ENCODE assay signal across 8 mouse cellular contexts in the genomic region with DNA sequence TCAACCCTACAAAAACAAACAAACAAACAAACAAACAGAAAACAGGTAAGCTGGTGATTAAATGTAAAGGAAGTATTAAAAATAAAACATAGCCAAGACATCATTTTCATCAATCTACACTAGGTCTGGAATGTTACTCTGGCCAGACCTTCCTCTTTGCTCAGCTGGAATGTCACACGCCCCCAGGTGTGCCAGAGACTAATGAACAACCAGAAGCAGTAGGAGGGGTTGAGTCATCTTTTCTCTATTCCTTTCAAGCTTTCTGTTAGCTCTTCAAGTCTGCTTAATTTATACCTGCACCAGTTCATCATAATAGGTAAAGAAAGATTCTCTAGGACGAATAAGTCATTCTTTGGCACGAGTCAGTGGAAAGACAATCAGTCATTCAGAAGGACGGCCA. TPM values are rescaled to one million over a fixed set of nuclear protein-coding genes. Genes with fewer than 3 reads are reported as not detected.
DNase-seq lines count a peak whose midpoint lies in the region; ATAC-seq and TF ChIP-seq lines count a peak whose summit lies in the region.

No protein-coding gene starts in this region.

- no peak for TF ChIP-seq CTCF in thymus, adult 2 months (IDR thresholded peaks at IDR 0.05; ENCODE audit: borderline replicate concordance, control insufficient read depth, extremely low read depth, insufficient read depth, low read length, poor library complexity)

- no peaks in the 10 kb centered on the region for H3K9me3 ChIP-seq in erythroblast, embryonic 14.5 days (ENCODE audit: control insufficient read depth, low read length)
- no peaks in the 10 kb centered on the region for H3K9me3 ChIP-seq in liver, embryonic 11.5 days (ENCODE audit: control insufficient read depth, low read length)

- no peak for TF ChIP-seq POLR2A in thymus, adult 2 months (IDR thresholded peaks at IDR 0.05; ENCODE audit: control insufficient read depth, extremely low read depth, insufficient read depth, low read length, poor library complexity)

- 28% methylated on average over 4 of the region's 4 CpGs for WGBS in thymus, adult 2 months
- whole genome bisulfite sequencing in liver, embryonic 11.5 days, result 25% methylated on average over 4 of the region's 4 CpGs

- no peaks in the 10 kb centered on the region for H3K27me3 ChIP-seq in erythroblast, embryonic 14.5 days (ENCODE audit: control insufficient read depth)
- H3K27me3 ChIP-seq in thymus, adult 2 months (ENCODE audit: control insufficient read depth, insufficient read depth, low read length), result no peaks in the 10 kb centered on the region
- no peaks in the 10 kb centered on the region for H3K27me3 ChIP-seq in liver, embryonic 11.5 days (replicated peaks; ENCODE audit: control insufficient read depth, insufficient read depth, low read length)

- no peak for DNase-seq in thymus, adult 2 months
- no peak for DNase-seq in thymus, adult 18-20 months
- no peak for DNase-seq in liver, embryonic 11.5 days (ENCODE audit: low spot score)
- no peak for DNase-seq in adrenal gland, adult 8-10 months
- DNase-seq in c-Kit-positive CD71-positive TER-119-positive erythroid progenitor cells, embryonic 14.5 days (ENCODE audit: low spot score), result no peak
- no peak for DNase-seq in gastrocnemius, postnatal 36 days

- H3K9ac ChIP-seq in liver, embryonic 11.5 days (ENCODE audit: low read depth, low read length), result peak overlapping the region; percentile 85

- ATAC-seq in erythroblast, adult 5-6 weeks (replicated peaks; ENCODE audit: low FRiP score, poor library complexity, severe bottlenecking), result no peak
- ATAC-seq in liver, embryonic 11.5 days (replicated peaks; ENCODE audit: low FRiP score), result no peak

- peak overlapping the region; percentile 74 for H3K4me3 ChIP-seq in erythroblast, embryonic 14.5 days (replicated peaks)
- H3K4me3 ChIP-seq in thymus, adult 2 months (ENCODE audit: control insufficient read depth, insufficient read depth, low read length), result peak overlapping the region; percentile 82
- peak overlapping the region; percentile 93 for H3K4me3 ChIP-seq in liver, embryonic 11.5 days (ENCODE audit: low read depth, low read length)

- intact Hi-C loops in gastrocnemius, postnatal 36 days (cut with DNase I), result no loop called here

- peak overlapping the region; percentile 89 for H3K4me2 ChIP-seq in liver, embryonic 11.5 days

- H3K36me3 ChIP-seq in erythroblast, embryonic 14.5 days (ENCODE audit: control insufficient read depth), result peaks cover 41% of the 10 kb centered on the region
- H3K36me3 ChIP-seq in thymus, adult 2 months (ENCODE audit: control insufficient read depth, insufficient read depth, low read length), result no peaks in the 10 kb centered on the region; the same call in 1 of the 2 replicates
- peaks cover 12% of the 10 kb centered on the region; the same call in 1 of the 2 replicates for H3K36me3 ChIP-seq in liver, embryonic 11.5 days (ENCODE audit: control insufficient read depth, insufficient read depth, low read length)

- no peak overlapping the region for H3K27ac ChIP-seq in thymus, adult 2 months (ENCODE audit: control insufficient read depth, insufficient read depth, low read length)
- no peak overlapping the region for H3K27ac ChIP-seq in liver, embryonic 11.5 days (ENCODE audit: low read depth, low read length)

- H3K4me1 ChIP-seq in erythroblast, embryonic 14.5 days (ENCODE audit: control insufficient read depth), result peaks cover 38% of the 10 kb centered on the region
- peaks cover 3% of the 10 kb centered on the region for H3K4me1 ChIP-seq in thymus, adult 2 months (replicated peaks; ENCODE audit: control insufficient read depth, insufficient read depth, low read length)
- H3K4me1 ChIP-seq in liver, embryonic 11.5 days (replicated peaks; ENCODE audit: control insufficient read depth, insufficient read depth, low read length), result peaks cover 10% of the 10 kb centered on the region; the same call in 1 of the 2 replicates

RNA-seq across cellular contexts. Expression of gene Pdcd6, which starts 1.0 kb away (rescaled TPM):
- 2.1 and 3.0 TPM in 2 replicates for polyA plus RNA-seq in erythroblast, embryonic 14.5 days (2012)
- total RNA-seq in erythroblast, adult 5-6 weeks (2015; ENCODE audit: low replicate concordance), result 39.9 and 42.5 TPM in 2 replicates
- 25.8 and 25.9 TPM in 2 replicates for total RNA-seq in erythroblast, adult 5-6 weeks (2017; ENCODE audit: low replicate concordance)
- polyA plus RNA-seq in thymus, adult 2 months (2012; rRNA removed), result 92.8 and 109 TPM in 2 replicates
- polyA plus RNA-seq in liver, embryonic 11.5 days (2014; fragmentation: Nextera tagmentation; extraction: Ambion mirVana), result 139 and 142 TPM in 2 replicates
- 100 to 1,000 TPM; 143 to 193 (median 171) TPM for total RNA-seq in adrenal gland, adult 8-10 months (2022)
- 10 to 100 TPM; 15.4 to 18.1 TPM for total RNA-seq in gastrocnemius, postnatal 36 days (2021)

RNA-seq across cellular contexts. Expression of gene Ahrr, which starts 24.3 kb away (rescaled TPM):
- 0.01 TPM in 1 of 2 replicates, not detected in the other for polyA plus RNA-seq in erythroblast, embryonic 14.5 days (2012)
- total RNA-seq in erythroblast, adult 5-6 weeks (2015; ENCODE audit: low replicate concordance), result not detected in 2 replicates
- 0.51 TPM in 1 of 2 replicates, not detected in the other for total RNA-seq in erythroblast, adult 5-6 weeks (2017; ENCODE audit: low replicate concordance)
- polyA plus RNA-seq in thymus, adult 2 months (2012; rRNA removed), result 0.51 and 1.2 TPM in 2 replicates
- polyA plus RNA-seq in liver, embryonic 11.5 days (2014; fragmentation: Nextera tagmentation; extraction: Ambion mirVana), result 0.18 and 0.49 TPM in 2 replicates
- total RNA-seq in adrenal gland, adult 8-10 months (2022), result 1 to 10 TPM; 1.5 to 4.3 (median 2.9) TPM
- not detected for total RNA-seq in gastrocnemius, postnatal 36 days (2021)

RNA-seq across cellular contexts. Expression of gene Sdha, which starts 33.7 kb away (rescaled TPM):
- polyA plus RNA-seq in erythroblast, embryonic 14.5 days (2012), result 1.5 and 2.0 TPM in 2 replicates
- 50.3 and 53.9 TPM in 2 replicates for total RNA-seq in erythroblast, adult 5-6 weeks (2015; ENCODE audit: low replicate concordance)
- total RNA-seq in erythroblast, adult 5-6 weeks (2017; ENCODE audit: low replicate concordance), result 49.2 and 54.2 TPM in 2 replicates
- 115 and 127 TPM in 2 replicates for polyA plus RNA-seq in thymus, adult 2 months (2012; rRNA removed)
- 248 and 278 TPM in 2 replicates for polyA plus RNA-seq in liver, embryonic 11.5 days (2014; fragmentation: Nextera tagmentation; extraction: Ambion mirVana)
- 100 to 1,000 TPM; 447 to 687 (median 569) TPM for total RNA-seq in adrenal gland, adult 8-10 months (2022)
- total RNA-seq in gastrocnemius, postnatal 36 days (2021), result 100 to 1,000 TPM; 627 to 644 TPM

RNA-seq across cellular contexts. Expression of gene Ccdc127, which starts 33.7 kb away (rescaled TPM):
- polyA plus RNA-seq in erythroblast, embryonic 14.5 days (2012), result 0.10 and 0.16 TPM in 2 replicates
- 15.5 and 21.9 TPM in 2 replicates for total RNA-seq in erythroblast, adult 5-6 weeks (2015; ENCODE audit: low replicate concordance)
- total RNA-seq in erythroblast, adult 5-6 weeks (2017; ENCODE audit: low replicate concordance), result 6.5 and 11.3 TPM in 2 replicates
- 3.6 and 4.0 TPM in 2 replicates for polyA plus RNA-seq in thymus, adult 2 months (2012; rRNA removed)
- 46.4 and 53.7 TPM in 2 replicates for polyA plus RNA-seq in liver, embryonic 11.5 days (2014; fragmentation: Nextera tagmentation; extraction: Ambion mirVana)
- 10 to 100 TPM; 52.9 to 66.9 (median 58.7) TPM for total RNA-seq in adrenal gland, adult 8-10 months (2022)
- total RNA-seq in gastrocnemius, postnatal 36 days (2021), result 10 to 100 TPM; 43.7 to 46.4 TPM

RNA-seq across cellular contexts. Expression of gene Lrrc14b, which starts 47.4 kb away (rescaled TPM):
- not detected in 2 replicates for polyA plus RNA-seq in erythroblast, embryonic 14.5 days (2012)
- total RNA-seq in erythroblast, adult 5-6 weeks (2015; ENCODE audit: low replicate concordance), result not detected in 2 replicates
- total RNA-seq in erythroblast, adult 5-6 weeks (2017; ENCODE audit: low replicate concordance), result not detected in 2 replicates
- 0.31 and 5.0 TPM in 2 replicates for polyA plus RNA-seq in thymus, adult 2 months (2012; rRNA removed)
- not detected in 2 replicates for polyA plus RNA-seq in liver, embryonic 11.5 days (2014; fragmentation: Nextera tagmentation; extraction: Ambion mirVana)
- total RNA-seq in adrenal gland, adult 8-10 months (2022), result 1 to 10 TPM in 2 of 4 experiments, under 1 TPM in 2; 0.66 to 1.2 (median 1.1) TPM
- total RNA-seq in gastrocnemius, postnatal 36 days (2021), result 10 to 100 TPM; 83.6 to 97.9 TPM

Comparison
In these comparisons a context has a peak if more than half of its experiments do, and no peak if none do; other contexts are left out.
1. RNA of gene Sdha, which starts 33.7 kb away (total RNA-seq): 627 to 644 TPM in gastrocnemius, postnatal 36 days and 447 to 687 TPM in adrenal gland, adult 8-10 months; 49.2 to 54.2 TPM in erythroblast, adult 5-6 weeks; every median in the first group is over 4 times any median in the second.
2. Peak in every context shown above with its lines, with median percentiles within 50 percentile points of each other: H3K4me3 ChIP-seq.